Mouse (Mus musculus): ENCODE results near the gene Nsun6.

The Nsun6 gene

GRCm38 (mm10) chr2:14992531-14992930 lies 62.3 kb downstream of the Nsun6 start:
- no peak for DNase-seq (ENCODE audit: low spot score in 2 of 2)

GRCm38 (mm10) chr2:14989350-14989749 lies 65.5 kb downstream of the Nsun6 start:
- DNase-seq (ENCODE audit: low spot score in 2 of 2): no peak

- no peak for DNase-seq (ENCODE audit: low spot score in 2 of 2)
These were observed 66.4 kb downstream of the Nsun6 start for GRCm38 (mm10) chr2:14988451-14988850.

GRCm38 (mm10) chr2:14984029-14984428 lies 70.8 kb downstream of the Nsun6 start:
- DNase-seq (ENCODE audit: low spot score in 2 of 2): no peak

GRCm38 (mm10) chr2:14961493-14961892 lies 93.4 kb downstream of the Nsun6 start:
- no peak for DNase-seq (ENCODE audit: low spot score in 2 of 2)

- no peak for DNase-seq (ENCODE audit: low spot score in 2 of 2)
These were observed 93.8 kb downstream of the Nsun6 start for GRCm38 (mm10) chr2:14960963-14961488.

GRCm38 (mm10) chr2:14953090-14953489 lies 101.8 kb downstream of the Nsun6 start:
- no peak for DNase-seq (ENCODE audit: low spot score in 2 of 2)
